Mouse (Mus musculus) skeletal muscle tissue, adult 2 months (tissue): ENCODE results near the gene Fasl.

Experiments used
- DNase-seq: peaks from one replicate; pipeline ENCODE4 v3.0.0-alpha.2; 2012; ENCODE audit warnings: low read depth, low spot score

Fasl gene

DNA sequence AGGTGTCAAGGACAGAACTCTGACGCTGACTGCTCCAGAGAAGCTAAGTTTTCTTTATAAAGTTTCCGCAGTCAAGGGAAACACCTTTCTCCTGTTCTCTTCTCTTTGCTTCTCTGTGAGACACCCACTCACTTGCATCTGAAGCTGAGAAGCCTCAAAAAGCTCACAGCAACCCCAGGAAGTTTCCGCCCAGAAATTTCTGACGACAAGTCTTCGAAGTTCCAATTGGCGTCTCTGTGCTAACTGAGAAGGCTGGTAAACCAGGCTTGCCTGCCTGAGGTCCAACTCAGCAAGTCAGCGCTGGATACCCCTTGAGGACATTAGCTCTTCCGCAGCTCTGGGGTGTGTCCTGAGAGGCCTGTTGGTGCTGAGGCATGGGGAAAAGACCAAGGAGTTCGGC, at the start of gene Fasl:
Gene Fasl, minus strand, starts transcription at position 157 of the 400 bp plus-strand sequence.
- no peak for DNase-seq

- no peak for DNase-seq
Observed at GRCm38 (mm10) chr1:161826677-161827076, 38.4 kb upstream of the Fasl start.

- DNase-seq = no peak
Observed at GRCm38 (mm10) chr1:161809428-161809827, 21.1 kb upstream of the Fasl start.

DNA sequence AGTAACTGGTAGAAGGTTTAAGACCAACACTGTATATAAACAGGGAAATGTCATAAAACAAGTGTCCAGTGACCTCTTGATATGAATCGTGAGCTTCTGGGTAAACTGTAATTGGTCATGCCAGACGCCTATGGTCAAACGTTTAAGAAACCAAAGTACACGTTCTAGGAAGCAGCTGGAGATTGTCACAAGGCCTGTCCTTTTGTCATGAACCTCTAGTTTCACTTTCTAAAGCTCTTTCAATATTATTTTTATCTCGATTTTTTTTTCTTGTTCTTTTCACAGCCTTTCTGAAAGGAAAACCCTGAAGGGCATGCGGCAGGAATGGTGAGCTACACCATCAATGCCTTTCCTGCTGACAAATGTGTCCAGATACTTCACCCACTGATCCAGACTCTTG, 20.7 kb upstream of the Fasl start:
- no peak for DNase-seq

DNA sequence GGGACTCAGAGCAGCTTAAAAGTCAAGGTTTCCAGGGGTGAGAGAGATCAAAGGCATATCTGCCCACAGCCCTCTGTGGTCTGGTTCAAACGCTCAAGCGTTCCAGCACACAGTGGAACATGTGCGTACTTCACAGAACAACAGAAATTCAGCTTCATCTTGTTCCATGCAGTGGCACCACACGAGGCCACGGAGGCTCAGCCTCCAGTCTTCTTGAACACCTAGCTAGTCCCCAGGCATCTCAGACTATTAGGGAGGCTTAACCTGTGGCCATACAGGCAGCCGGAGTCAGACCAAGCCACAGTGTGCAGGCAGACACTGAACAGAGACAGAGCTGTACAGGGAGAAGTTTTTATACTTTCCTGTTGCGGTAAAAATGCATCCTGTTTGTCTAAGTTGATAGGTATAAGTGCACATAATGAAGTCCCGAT, 16.3 kb upstream of the Fasl start:
- no peak for DNase-seq

DNA sequence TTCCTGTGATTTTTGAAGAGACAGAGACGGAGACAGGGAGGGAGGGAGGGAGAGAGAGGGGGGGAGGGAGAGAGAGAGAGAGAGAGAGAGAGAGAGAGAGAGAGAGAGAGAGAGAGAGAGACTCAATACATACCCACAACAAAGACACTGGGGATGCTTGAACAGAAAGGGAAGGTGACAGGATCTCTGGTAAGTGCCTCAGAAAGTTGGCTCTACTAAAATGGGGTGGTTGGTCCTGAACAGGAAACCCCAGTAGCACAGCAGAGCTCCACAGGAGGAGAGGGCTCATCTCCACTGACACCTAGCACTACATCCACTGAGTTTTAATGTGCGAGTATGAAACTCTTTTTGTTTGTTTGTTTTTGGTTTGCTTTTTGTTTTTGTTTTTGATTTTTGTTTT, 13.0 kb upstream of the Fasl start:
- no peak for DNase-seq

DNA sequence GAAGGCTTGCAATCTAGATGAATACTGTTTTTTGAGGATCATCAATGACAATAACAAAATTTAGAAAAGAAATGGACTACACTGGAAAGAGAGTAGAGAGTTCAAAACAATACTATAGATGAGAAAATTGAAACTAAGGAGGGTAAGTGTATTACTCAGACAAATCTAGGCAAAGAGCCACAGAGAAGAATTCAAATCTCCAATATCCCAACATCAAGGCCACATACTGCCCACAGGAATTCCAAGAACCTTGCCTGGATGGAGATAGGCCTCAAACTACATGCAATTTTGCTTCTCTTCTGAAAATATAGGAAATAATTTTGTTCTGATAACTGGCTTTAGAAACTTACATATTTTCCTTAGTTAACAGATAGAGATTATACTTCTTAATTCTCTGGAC, 12.0 kb upstream of the Fasl start:
- no peak for DNase-seq

DNA sequence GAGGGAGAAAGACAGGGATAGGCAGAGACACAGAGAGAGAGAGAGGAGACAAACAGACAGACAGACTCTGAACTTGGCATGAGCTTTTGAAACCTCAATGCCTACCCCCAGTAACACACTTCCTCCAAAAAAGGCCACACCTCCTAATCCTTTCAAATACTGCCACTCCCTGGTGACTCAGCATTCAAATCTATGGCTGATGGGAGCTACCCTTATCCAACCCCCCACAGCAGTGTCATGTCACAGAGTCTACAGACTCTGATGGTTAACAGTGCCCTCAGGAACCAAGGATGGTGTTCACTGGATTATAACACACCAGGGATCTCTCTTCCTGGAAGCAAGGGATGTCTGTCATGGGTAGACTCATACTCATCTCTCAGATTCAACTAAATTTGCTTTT, 11.5 kb upstream of the Fasl start:
- DNase-seq = no peak

- no peak for DNase-seq
Observed at GRCm38 (mm10) chr1:161798866-161799265, 10.6 kb upstream of the Fasl start.

DNA sequence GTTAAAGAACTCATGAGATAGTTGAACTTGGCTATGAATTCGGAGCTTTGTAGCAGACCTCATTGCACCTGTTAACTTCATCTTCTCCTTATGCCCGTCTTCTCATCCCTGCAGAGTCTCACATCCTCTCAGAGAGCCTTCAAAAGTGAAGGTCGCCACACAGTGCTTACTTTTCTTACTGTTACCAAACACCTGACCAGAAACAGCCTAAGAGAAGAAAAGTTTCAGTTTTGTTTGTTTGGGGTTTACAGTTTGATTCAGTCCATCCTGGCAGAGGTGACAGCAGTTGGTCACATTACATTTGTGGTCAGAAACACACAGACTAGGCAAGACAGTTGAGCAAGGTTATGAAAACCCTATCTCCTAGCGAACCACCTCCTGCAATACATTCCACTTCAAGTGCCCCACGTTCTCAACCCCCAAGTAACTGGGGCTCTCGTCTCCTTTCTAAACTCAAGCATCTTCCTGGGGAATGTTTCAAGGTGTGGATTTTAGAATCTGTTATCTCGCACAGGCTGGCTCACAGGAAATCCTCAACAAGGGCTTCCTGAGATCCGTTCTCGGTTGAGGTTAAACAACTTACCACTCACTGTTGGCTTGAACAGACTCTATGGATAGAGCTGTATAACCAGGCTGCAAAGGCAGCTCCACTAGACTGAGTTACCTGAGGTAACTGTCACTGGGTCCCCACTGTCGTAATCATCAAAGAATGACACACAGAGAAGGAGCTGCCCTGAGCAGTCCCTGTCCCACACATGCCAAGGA, 6.3 kb upstream of the Fasl start:
- DNase-seq = no peak

DNA sequence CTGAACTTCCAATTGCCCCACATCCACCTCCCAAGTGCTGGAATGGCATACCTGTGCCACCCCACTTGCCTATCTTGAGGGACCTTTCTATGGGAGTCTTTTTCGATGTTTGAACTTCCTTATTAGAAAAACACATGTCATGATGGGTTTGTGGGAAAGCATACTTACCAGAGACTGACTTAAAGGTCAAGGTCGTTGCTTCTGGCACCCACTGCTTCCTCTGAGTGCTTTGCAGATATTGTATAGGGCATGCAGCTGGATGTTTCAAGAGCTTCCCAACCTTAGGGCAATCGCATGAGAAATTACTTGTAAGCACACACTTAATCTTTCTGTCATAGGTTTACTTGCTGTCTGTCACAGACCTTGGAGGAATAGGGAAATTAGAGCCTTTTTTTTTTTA, 5.0 kb upstream of the Fasl start:
- no peak for DNase-seq

DNA sequence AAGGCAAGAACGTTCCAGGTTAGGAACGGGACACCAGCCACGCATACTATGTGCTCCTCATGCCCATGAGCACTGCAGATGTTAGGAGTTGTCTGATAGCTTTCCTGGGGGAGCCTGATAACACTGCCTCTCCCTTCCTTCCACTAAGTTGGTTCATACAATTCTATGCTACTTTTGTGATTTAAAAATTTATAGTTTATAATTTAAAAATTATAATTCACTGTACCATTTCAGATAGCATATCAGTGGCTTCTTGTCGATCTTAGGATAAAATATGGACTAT, 4.3 kb upstream of the Fasl start:
- no peak for DNase-seq

DNA sequence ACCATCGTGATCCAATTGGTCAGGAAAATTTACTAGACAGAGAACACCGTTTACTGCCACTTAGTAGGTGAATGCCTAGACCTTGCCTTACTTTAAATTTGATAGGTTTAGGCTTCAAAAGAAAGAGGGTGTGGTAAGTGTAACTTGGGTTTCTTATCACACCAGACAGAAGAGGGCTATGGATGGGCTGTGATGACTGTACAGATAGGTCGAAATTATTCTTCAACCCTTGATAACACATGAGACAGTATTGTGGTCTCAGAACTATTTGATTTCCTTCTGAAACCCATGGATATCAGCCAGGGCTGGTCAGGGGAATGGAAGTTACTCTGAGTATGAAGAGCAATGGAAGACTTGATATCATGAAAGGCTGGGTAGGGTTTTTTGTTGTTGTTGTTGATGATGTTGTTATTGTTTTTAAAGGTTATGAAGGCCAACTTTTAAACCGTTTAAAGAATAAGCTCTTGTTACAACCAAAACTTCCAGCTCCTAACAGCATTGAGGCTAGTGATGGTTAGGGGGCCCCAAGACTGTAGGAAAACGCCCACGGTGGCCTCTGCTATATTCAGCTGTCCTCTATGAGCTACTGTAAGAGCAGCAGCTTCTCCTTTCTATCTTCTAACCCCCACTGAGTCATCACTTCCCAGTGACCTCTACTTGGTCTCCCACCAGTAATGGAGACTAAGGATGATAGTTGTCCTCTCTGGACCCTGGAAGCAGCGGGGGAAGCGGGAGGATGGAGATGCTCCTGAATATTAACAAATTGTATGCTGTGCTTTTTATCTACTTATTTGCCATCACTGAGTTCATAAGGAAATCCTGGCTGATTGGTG, 3.8 kb upstream of the Fasl start:
- no peak for DNase-seq

DNA sequence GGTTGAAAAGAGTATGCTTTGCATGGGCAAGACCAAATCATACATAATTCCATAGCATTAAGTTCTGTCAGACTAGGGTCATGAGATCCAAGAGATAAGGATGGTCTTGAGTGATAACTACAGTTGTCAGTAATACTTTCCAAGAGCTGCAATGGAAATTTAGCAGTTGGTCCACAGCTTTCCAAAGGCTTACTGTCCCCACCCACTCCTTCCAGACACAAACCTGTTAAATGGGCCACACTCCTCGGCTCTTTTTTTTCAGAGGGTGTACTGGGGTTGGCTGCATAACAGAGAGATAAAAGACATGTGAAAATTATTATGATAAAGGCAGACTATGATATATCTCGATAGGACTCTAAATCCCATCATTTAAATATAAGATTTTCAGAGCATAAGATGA, 5.6 kb downstream of the Fasl start:
- no peak for DNase-seq

DNA sequence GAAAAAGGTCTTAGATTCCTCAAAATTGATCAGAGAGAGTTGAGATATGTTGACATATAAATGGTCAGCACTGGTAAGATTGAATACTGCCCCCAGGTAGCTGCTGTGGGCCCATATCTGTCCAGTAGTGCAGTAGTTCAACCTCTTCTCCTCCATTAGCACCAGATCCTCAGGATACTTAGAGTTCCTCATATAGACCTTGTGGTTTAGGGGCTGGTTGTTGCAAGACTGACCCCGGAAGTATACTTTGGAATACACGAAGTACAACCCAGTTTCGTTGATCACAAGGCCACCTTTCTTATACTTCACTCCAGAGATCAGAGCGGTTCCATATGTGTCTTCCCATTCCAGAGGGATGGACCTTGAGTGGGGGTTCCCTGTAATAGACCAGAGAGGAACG, 6.7 kb downstream of the Fasl start:
- DNase-seq = no peak

GRCm38 (mm10) chr1:161779057-161779456, 9.2 kb downstream of the Fasl start:
- no peak for DNase-seq

GRCm38 (mm10) chr1:161775151-161775550, 13.1 kb downstream of the Fasl start:
- DNase-seq = no peak

DNA sequence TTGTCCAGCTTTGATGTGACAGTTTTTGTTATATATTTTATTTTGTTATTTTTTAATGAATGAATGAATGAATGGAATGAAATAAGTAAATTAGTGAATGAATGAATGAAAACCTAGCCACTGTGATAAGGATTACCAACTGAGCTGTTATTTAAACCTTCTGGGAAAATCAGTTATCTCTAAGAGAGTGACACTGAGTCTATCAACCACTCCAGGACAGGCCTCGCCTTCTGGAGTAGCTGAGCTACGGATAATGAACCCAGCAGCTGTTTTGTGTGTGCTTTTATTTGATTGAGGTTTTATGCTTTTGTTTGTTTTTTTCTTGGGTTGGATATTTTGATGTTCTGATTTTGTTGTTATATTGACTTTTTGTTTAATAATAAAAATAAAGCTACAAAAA, 17.0 kb downstream of the Fasl start:
- no peak for DNase-seq

DNA sequence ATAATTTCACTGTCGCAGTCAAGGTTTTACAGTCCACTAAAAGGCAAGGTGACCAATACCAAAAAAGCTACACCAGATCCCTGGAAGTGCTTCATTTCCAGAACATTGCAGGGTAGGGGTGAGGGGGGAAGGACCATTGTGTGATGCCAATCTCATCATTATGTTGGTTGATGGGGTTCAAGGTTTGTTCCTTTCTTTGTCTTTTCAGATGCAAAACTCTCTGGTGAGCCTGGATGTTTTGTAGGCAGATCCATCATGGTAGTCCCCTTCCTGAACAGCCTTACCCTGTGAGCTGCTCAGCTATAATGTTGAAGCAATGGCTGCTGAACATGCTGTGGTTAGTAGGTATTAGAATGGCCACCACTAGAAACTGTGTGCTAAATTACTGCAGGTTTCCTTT, 19.0 kb downstream of the Fasl start:
- DNase-seq = no peak

DNA sequence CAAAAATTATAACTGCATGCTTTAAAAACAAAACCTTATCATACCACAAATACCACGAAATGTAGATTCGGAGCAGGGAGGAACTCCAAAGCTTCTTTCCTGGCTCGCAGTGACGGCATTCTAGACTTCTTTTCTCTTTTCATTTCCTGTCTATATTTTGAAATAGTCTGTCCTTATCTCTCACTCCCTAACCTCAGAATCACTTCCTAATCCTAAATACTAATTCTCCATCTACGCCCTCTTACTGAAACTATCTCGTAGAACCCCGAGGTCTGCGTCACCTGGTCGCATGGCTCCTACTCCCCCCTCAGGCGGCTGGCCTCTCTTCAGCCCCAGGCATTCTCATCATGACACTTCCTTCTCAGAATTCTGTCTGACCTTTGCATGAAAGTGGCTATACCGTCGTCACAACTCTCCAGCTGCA, 21.2 kb downstream of the Fasl start:
- DNase-seq = no peak

- peak; percentile 17 for DNase-seq
Observed at GRCm38 (mm10) chr1:161766656-161767055, 21.6 kb downstream of the Fasl start.

DNA sequence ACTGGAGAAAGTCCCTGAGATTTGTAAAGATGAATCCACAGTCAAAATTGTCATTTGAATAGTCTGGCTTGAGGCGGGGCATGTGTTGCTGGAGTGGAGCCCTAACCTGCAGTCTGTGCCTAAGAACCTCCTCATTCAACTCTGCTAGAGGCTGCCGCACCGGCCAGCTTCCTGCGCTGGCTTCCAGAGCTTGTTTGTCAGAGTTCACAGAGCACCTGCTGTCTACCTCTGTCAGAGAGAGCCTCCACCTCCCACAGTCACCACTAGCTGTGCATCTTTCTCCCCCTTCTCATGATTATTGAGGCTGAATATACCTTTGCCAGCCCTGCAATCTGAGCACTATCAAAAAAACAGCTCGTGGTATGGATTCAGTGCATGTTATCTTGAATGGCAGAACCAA, 22.4 kb downstream of the Fasl start:
- no peak for DNase-seq

DNA sequence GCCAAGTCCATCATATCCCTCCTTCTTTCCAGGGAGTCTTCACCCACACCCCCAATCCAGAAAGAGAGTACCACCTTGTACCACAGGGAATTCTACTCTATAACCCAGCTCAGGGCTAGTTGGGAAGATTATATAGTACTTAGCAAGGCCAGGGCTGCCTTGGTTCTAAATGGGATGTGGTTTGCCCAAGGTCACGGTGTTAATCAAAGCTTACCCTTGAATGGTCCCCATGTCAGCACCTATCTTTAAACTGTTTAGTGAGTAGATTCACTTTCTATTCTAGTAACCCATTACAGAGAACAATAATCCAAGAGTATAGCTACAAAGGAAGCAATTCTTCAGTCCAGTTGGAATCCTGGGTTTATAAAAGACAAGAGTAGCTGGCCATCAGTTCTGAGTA, 23.3 kb downstream of the Fasl start:
- no peak for DNase-seq
